Mouse (Mus musculus) thymus, adult 2 months (tissue): ENCODE measurements around the gene Tdgf1. TPM values are rescaled to one million over a fixed set of nuclear protein-coding genes. Genes with fewer than 3 reads are reported as not detected.

Experiments used
- DNase-seq: peaks from one replicate; pipeline ENCODE4 v3.0.0; 2021
- H3K27ac ChIP-seq: fragments of 200-500 bp; 2 replicates; pipeline ENCODE4 v1.5.1; 2012; ENCODE audit warnings: low read length, control low read depth; ENCODE audit not compliant: control insufficient read depth, insufficient read depth
- H3K27me3 ChIP-seq: fragments of 200-500 bp; 2 replicates; pipeline ENCODE4 v1.6.1; 2012; ENCODE audit warnings: mild to moderate bottlenecking, low read length, moderate library complexity, mixed read lengths; ENCODE audit not compliant: control insufficient read depth, insufficient read depth
- H3K36me3 ChIP-seq: fragments of 200-500 bp; 2 replicates; pipeline ENCODE4 v1.6.1; 2012; ENCODE audit warnings: mild to moderate bottlenecking, low read length, moderate library complexity; ENCODE audit not compliant: control insufficient read depth, insufficient read depth
- H3K4me1 ChIP-seq: fragments of 200-500 bp; replicated peaks from 2 replicates; pipeline ENCODE4 v1.6.1; 2012; ENCODE audit warnings: low read length; ENCODE audit not compliant: control insufficient read depth, insufficient read depth
- H3K4me3 ChIP-seq: fragments of 200-500 bp; 2 replicates; pipeline ENCODE4 v1.5.1; 2012; ENCODE audit warnings: mild to moderate bottlenecking, low read length, control low read depth, moderate library complexity; ENCODE audit not compliant: control insufficient read depth, insufficient read depth
- CTCF ChIP-seq: fragments of 200-500 bp; IDR thresholded peaks from 2 replicates; pipeline ENCODE4 v1.5.1; 2012; ENCODE audit warnings: mild to moderate bottlenecking, control low read depth, low read length, moderate library complexity, borderline replicate concordance; ENCODE audit not compliant: control insufficient read depth, poor library complexity, insufficient read depth; ENCODE audit errors: extremely low read depth
- POLR2A ChIP-seq: fragments of 200-500 bp; IDR thresholded peaks from 2 replicates; pipeline ENCODE4 v1.6.1; 2012; ENCODE audit warnings: mild to moderate bottlenecking, low read length, control low read depth, moderate library complexity; ENCODE audit not compliant: control insufficient read depth, poor library complexity, insufficient read depth; ENCODE audit errors: extremely low read depth
- WGBS: fragments of 180-500 bp; shearing (Covaris S2); methylation state at CpG from one replicate; pipeline ENCODE4 v1.1.7; 2018; 5-methylcytosine and 5-hydroxymethylcytosine counted together
- polyA plus RNA-seq: library from polyadenylated mRNA; depleted of rRNA; stranded (reverse); fragments of >200 nt; gene quantifications from 2 replicates; pipeline ENCODE4 v1.2.3, GENCODE M21; 2012

The Tdgf1 gene
- polyA plus RNA-seq, 1 experiment, result 0.47 TPM

- peaks cover 51% of the 10 kb centered on the region for H3K4me1 ChIP-seq
- WGBS, result 51% methylated on average over 15 of the region's 15 CpGs
- TF ChIP-seq CTCF, result no peak
- 0 out of 2 replicates have a peak, but pooled peaks have one; percentile 43 for TF ChIP-seq POLR2A
- peak; percentile 72 for DNase-seq
- H3K27me3 ChIP-seq, result no peaks in the 10 kb centered on the region
- H3K4me3 ChIP-seq, result no peak overlapping the region
- no peaks in the 10 kb centered on the region for H3K36me3 ChIP-seq
- peak overlapping the region; percentile 93 for H3K27ac ChIP-seq
These were observed 25.1 kb downstream of the Tdgf1 start for GRCm38 (mm10) chr9:110920665-110921419.

GRCm38 (mm10) chr9:110916786-110917185, 29.2 kb downstream of the Tdgf1 start, which contains the start of gene Fam240a:
TSS of gene Fam240a (minus strand) at chr9:110916861.
- Histone ChIP-seq H3K27me3 (no peaks in the 10 kb centered on the region), H3K4me3 (no peak within 1 kb of the TSS), H3K36me3 (no peaks in the 10 kb centered on the region), H3K4me1 (peaks cover 62% of the 10 kb centered on the region), H3K27ac (peak within 1 kb of the TSS; percentile 84)
- 74% methylated on average over 7 of the region's 7 CpGs for WGBS
- peak; percentile 37 for DNase-seq
- TF ChIP-seq POLR2A (no peak), CTCF (no peak)

- Histone ChIP-seq H3K36me3 (no peaks in the 10 kb centered on the region), H3K4me1 (peaks cover 61% of the 10 kb centered on the region), H3K4me3 (no peak overlapping the region), H3K27me3 (no peaks in the 10 kb centered on the region), H3K27ac (peak overlapping the region; percentile 84)
- DNase-seq, result peak; percentile 39
- 15% methylated on average over 8 of the region's 8 CpGs for WGBS
- TF ChIP-seq CTCF (no peak), POLR2A (no peak)
These were observed 30.5 kb downstream of the Tdgf1 start for GRCm38 (mm10) chr9:110915466-110915865.

- 86% methylated on average over 21 of the region's 21 CpGs for WGBS
- Histone ChIP-seq H3K36me3 (no peaks in the 10 kb centered on the region), H3K27ac (peak overlapping the region; percentile 84), H3K4me3 (no peak overlapping the region), H3K4me1 (peaks cover 57% of the 10 kb centered on the region), H3K27me3 (no peaks in the 10 kb centered on the region)
- TF ChIP-seq CTCF (no peak), POLR2A (no peak)
- peak; percentile 16 for DNase-seq
These were observed 31.2 kb downstream of the Tdgf1 start for GRCm38 (mm10) chr9:110914631-110915236.

- Histone ChIP-seq H3K4me1 (peaks cover 49% of the 10 kb centered on the region), H3K36me3 (no peaks in the 10 kb centered on the region), H3K4me3 (no peak overlapping the region), H3K27ac (peak overlapping the region; percentile 99), H3K27me3 (no peaks in the 10 kb centered on the region)
- peak; percentile 47 for DNase-seq
- TF ChIP-seq POLR2A (no peak), CTCF (no peak)
- WGBS, result 43% methylated on average over 6 of the region's 6 CpGs
These were observed 36.5 kb downstream of the Tdgf1 start for GRCm38 (mm10) chr9:110909371-110909967.

GRCm38 (mm10) chr9:110908631-110909016, 37.3 kb downstream of the Tdgf1 start:
- WGBS, result 53% methylated on average over 3 of the region's 3 CpGs
- Histone ChIP-seq H3K27me3 (no peaks in the 10 kb centered on the region), H3K36me3 (no peaks in the 10 kb centered on the region), H3K27ac (peak overlapping the region; percentile 99), H3K4me3 (no peak overlapping the region), H3K4me1 (peaks cover 54% of the 10 kb centered on the region)
- no peak for TF ChIP-seq POLR2A
- DNase-seq, result no peak

GRCm38 (mm10) chr9:110907838-110908630, 37.9 kb downstream of the Tdgf1 start:
- peaks cover 55% of the 10 kb centered on the region for H3K4me1 ChIP-seq
- H3K36me3 ChIP-seq, result no peaks in the 10 kb centered on the region
- TF ChIP-seq CTCF, result no peak
- TF ChIP-seq POLR2A, result no peak
- peak; percentile 51 for DNase-seq
- WGBS, result 28% methylated on average over 4 of the region's 4 CpGs
- peak overlapping the region; percentile 99 for H3K27ac ChIP-seq
- H3K27me3 ChIP-seq, result no peaks in the 10 kb centered on the region
- H3K4me3 ChIP-seq, result no peak overlapping the region
